Mouse (Mus musculus) gastrocnemius, postnatal 36 days (tissue): ENCODE results near the gene Gabbr2. TPM values are rescaled to one million over a fixed set of nuclear protein-coding genes. Genes with fewer than 3 reads are reported as not detected.

Experiments
- DNase-seq, 2 experiments: peaks; one replicate each; pipeline ENCODE4 v3.0.0; 2022
- intact Hi-C: fragments of 180-260 bp; cut with DNase I; formaldehyde crosslinking; loops from one replicate; pipeline ENCODE4 v1.15.1; 2025
- total RNA-seq, 2 experiments: library from RNA; stranded (reverse); gene quantifications; 2 replicates each; pipeline ENCODE4 v1.2.3; 2021

The Gabbr2 gene
- total RNA-seq, 2 experiments from 2014 or later: 0.08 TPM; not detected in 1

DNA sequence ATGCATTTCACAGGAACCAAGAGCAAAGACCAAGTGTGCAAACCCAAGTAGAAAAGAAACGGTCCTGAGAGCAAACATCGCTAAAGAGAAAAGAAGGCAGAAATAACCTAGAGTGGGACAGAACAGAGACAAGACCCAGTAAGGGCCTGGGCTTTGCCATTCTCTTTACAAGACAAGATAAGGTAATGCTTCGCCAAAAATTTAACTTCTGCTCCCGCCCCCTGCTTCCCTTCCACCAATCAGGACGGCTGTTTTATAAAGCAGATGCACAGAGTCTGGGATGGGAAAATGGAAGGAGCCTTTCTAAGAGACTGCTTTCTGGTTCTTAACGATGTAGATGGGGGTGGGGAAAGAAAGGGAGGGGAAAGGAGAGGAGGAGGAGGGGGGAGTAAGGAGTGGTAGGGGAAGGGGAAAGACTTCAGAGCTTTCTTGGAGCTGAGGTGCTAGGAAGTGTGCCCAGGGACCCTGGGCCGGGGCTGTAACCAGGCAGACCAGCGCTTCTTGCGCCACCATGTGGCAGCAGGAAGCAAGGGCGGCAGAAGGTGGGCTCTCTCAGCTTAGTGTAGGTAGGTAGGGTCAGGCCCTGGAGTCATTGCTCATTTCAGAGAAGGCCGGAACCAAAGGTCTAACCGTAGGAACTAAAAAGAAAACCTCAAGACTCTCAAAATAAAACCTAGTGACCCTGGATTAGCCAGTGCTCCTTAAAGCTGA is 158.7 kb downstream of the Gabbr2 start:
- intact Hi-C loops: loop anchor here (5.0 kb wide), 1 partner anchor 141 kb away; no protein-coding TSS in a partner anchor
- no peak for DNase-seq

DNA sequence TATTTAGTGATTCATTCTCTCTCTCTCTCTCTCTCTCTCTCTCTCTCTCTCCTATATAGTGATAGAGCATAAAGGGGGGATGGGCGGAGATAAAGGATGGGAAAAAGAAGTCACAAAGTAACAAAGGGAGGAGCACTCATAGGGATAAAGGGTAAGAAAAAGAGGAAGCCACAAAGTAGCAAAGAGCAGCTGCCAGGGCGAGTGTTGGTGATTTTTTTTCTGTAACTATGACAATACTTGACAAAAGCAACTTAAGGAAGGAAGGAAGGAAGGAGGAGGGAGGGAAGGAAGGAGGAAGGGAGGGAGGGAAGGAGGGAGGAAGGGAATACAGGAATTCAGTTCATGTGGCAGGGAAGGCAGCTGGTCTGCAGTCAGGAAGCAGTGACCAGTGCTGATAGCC is 162.0 kb downstream of the Gabbr2 start:
- intact Hi-C loops: loop anchor here (5.0 kb wide), 1 partner anchor 137 kb away; no protein-coding TSS in a partner anchor

DNA sequence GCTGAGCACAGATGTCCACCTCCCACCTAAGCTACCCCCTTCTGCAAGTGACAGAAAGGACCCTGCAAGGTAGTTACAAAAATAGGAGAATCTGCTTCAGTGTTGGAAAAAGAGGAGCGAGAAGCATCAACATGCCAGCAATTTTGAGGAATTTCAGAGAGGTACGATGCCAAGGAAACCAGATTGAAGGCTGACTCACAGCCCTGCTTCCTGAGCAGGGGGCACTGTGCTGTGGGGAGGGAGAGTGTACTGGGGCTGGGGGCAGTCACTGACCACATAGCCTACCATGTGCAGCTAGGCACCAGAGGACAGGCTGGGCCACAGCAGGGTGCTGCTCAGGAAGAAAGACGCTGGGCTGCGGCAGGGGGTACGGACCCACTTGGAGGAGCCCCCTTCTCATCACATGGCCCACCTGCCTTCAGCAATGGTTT is 163.5 kb downstream of the Gabbr2 start:
- intact Hi-C loops: no loop called here
- DNase-seq: no peak

More for the DNA sequence above, 162.0 kb downstream of the Gabbr2 start:
- DNase-seq: no peak

DNA sequence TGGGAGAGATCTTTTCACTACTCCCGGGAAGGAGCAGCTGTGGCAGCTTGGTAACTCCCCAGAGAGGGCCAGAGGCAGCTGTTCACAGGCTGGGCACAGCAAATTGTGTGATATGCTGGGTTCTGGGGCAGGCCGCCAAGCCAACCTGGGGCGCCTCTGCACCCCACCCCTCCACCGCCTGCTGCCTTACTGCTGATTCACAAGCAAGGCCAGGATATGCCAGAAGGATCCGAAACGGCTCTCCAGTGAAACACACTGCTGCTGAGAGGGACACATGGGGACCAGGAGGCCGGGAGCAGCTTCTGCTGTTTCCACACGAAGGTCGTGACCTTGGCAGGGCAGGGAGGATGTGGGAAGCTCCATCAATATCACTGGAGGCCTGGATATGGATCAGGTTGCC is 164.2 kb downstream of the Gabbr2 start:
- intact Hi-C loops: no loop called here
- peak; percentile 34 to 38 for DNase-seq

DNA sequence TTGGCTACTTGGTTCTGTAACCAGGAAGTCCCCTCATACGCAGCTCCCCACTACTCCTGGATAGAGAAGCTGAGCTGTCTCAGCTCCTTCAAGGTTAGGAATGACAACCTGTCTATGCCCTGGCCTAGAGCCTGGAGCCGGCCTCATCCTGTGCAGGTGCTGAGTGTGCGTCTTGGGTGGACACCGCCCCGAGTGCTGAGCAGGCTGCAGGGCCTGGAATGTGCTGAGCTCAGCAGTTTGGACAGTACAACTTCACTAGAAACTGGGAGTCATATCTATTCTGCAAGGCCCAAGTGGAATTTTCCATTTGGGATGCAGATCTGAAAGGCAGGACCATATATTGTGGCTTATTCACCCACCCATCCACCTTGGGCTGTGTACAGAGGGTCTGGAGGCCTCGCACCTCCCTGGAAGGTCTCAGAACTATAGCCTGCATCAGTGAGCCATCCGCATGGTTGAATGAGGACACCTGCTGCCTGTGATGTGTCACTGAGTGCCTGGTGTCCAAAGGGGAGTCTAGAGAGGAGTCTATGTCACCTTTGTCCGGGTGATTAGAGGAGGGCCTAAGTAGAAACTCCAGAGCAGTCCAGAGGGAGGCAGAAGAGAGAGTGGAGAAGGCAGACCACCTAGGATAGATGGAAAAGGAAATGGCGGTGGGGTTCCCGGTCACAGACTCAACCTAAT is 165.7 kb downstream of the Gabbr2 start:
- DNase-seq: no peak
- intact Hi-C loops: no loop called here

DNA sequence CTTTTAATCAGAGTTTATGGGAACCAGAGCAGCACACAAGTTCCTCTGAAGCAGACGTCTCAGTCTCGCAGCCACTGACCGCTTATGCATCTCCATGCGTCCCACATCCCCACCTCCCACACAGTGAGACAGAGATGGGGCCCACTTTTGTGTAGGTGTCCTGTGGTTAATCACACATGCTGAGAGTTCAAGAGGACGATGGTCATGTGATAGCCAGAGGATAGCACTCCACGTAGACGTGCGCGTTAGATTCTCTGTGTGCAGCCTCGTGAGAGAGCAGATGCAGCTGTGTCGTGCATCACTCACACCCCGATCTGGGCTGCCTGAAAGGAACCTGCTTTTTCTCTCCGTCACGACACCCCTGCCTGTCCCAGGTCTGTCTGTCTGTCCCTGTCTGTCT is 167.9 kb downstream of the Gabbr2 start:
- no peak for DNase-seq
- intact Hi-C loops: loop anchor here (5.0 kb wide), 1 partner anchor 41 kb away; no protein-coding TSS in a partner anchor

DNA sequence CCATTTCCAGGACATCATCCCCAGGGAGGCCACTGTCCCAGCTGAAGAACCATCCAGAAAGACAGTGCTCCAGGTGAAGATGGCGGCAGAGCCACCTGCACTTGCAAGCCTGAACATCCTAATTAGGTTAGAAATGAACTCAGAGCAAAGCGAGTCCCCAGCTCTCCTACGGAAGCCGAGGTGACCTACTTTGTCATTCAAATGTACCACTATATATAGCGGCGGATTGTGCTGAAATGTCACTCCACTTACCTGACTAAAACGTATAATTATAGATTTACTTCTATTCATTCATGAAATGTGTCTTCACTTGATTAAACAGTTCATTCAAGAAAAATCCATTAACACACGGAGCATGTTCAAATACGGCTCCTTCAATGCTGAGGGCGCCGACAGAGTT is 170.0 kb downstream of the Gabbr2 start:
- no peak for DNase-seq
- intact Hi-C loops: loop anchor here (5.0 kb wide), 1 partner anchor 39 kb away; no protein-coding TSS in a partner anchor

DNA sequence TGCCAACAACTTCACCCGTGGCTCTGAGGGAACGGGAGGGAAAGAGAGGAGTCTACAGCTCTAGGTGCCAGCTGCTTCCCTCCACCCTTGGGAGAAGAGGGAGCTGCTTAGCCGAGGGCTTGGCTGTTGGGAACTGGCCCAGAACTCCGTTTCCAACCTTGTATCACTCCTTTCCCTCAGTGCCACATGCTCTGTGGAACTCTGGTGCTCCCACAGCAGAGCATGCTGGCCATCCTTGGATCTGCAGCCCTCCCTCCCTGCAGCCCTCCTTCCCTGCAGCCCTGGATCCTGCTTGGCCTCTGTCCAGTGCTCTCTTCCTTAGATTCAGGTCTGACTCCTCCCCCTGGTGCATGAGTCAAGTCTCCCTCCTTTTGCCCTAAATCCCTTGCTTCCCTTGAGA is 176.7 kb downstream of the Gabbr2 start:
- DNase-seq: no peak
- intact Hi-C loops: no loop called here

DNA sequence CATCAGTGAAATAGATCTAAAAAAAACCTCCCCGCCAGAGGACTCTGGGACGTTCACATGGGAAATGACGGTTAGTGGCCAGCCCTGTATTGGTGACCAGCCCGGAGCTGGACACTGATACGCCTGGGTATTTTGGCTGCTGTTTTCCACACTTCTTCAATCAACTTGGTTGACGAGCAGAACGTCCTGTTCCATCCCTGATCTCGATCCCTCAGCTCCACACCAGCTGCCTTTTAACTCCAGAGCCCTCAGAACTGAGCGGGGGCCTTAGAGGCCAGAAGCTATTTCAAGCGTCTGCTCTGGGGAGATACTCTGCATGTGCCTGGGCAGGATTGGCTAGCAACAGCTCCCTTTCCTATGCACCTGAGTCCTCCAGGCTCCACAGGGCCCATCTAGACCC is 177.4 kb downstream of the Gabbr2 start:
- peak; percentile 37 to 42 for DNase-seq
- intact Hi-C loops: no loop called here

DNA sequence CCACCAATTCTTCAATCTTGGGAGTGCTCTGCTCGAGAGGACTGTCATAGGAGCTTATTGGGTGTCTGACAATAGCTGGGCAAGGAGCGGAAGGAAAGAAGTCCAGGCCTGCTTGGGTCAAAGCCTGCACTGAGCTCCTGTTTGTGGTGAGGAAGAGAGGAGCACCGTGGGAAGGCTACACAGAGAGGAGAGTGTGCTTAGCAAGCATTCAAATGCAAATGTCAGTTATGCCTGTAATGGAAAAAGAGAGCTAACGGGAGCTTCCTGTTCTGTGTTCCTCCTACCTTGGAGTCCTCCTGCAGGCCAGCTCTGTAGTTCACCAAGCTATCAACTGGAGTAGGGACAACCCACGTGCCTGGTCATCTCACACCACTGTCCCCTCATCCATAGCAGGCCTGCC is 180.5 kb downstream of the Gabbr2 start:
- intact Hi-C loops: no loop called here
- DNase-seq: no peak

DNA sequence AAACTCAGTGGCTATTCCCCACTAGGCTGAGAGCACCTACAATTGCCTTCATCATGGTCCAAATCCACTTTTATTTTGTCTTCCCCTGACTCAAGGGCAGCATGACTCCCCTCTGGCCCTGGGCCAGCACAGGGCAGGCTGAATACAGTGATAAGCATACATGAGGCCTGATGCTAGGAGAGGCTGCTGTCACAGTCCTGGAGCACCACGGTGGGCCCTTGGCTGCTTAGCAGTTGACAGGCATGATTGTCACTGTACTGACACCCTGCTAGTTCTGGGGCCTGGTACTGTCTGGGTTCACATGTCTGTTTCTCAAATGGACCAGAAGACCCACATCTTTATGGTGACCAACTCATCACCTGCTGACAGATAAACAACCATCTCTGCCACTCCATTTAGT is 184.8 kb downstream of the Gabbr2 start:
- DNase-seq: no peak
- intact Hi-C loops: no loop called here

DNA sequence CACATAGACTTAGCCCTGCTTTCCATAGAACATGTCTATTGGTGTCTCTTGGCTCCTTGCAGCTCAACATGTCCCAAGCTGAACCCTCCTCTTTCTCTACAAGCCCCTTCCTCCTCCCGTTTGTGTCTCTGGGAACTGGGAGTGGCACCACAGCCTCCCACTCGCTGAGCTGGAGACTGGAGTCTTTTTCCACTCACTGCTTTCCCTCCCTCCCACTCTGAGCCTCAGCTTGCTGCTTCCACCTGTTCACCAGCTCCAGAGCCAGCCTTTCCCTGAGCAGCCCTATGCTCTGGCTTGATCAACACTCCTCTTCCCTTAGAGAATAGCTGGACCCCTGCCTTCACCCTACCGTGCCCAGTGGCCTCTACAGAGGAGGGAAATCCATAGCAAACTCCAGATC is 185.8 kb downstream of the Gabbr2 start:
- intact Hi-C loops: no loop called here

DNA sequence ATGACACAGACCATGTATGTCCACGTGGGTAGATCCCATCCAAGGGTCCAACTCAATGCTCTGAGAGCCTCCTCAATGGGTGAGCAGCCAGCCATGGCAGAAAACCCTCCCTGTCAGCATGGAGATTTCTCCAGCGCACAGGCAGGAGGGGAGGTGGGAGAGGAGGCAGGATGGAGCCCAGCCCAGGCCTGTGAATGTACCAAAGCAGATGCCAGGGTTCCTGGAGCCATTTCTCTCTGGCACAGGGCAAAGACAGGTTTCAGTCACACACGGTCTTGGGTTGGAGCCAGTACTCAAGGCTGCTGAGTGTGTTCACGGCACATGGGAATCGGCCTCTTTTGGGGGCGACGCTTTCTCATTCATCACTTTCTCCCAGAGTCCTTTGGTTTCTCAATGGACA is 189.3 kb downstream of the Gabbr2 start:
- DNase-seq: no peak
- intact Hi-C loops: no loop called here

More for the DNA sequence above, 185.8 kb downstream of the Gabbr2 start:
- DNase-seq: no peak

DNA sequence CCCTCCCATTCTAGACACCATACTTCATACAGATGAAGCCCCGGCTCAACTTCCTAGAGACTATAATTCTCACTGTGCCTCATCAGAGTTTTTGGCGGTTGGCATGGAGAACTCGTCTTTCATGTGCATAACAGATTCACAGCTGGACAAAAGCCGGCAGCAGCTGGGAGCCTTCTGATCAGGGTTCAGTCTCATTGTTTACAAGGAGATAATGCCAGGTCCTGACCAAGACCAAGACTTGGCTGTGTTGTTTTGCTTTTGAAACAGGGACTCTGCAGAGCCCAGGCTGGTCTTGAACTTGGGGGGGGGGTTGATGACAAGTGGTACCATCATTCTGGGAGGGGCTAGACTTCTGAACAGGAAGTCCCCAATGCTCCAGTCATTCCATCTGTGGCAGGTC is 191.8 kb downstream of the Gabbr2 start:
- intact Hi-C loops: no loop called here
- no peak for DNase-seq

DNA sequence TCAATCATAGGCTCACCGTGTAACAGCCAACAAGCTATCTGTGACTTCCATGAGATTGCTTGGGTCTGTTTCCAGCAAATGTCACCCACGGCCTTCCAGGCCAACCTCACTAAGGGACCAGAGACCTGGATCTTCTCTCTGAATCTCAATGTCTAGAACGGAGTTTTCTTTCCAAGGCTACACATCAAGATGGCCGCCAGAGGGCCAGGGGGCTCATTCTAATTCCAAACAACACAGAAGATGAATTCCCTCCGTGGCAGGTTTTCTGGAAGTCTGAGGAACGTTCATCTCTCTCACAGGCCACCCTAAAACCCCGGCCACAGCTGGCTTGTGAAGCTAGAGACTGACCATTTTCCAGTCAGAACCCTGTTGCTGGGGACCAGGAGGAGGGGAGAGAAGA is 196.0 kb downstream of the Gabbr2 start:
- intact Hi-C loops: loop anchor here (2.0 kb wide), 1 partner anchor 17 kb away; no protein-coding TSS in a partner anchor
- no peak for DNase-seq

DNA sequence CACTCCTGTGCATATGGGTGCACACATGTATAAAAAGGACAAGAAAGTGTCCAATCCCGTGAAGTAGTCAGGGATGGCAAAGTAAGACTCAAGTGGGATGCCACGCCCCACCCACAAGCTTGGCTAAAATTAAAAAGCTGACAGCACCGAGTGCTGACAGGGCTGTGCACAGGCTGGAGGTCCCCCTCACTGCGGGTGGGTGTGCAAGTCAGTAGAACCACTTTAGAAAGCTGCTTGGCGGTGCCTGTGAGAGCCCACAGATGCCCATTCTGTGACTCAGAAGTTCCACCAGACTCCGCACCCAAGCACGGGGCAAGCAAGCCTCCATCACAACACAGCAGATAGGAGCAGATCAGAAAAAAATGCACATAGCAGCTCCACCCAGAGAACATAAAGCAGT is 197.1 kb downstream of the Gabbr2 start:
- intact Hi-C loops: no loop called here
- DNase-seq: no peak

DNA sequence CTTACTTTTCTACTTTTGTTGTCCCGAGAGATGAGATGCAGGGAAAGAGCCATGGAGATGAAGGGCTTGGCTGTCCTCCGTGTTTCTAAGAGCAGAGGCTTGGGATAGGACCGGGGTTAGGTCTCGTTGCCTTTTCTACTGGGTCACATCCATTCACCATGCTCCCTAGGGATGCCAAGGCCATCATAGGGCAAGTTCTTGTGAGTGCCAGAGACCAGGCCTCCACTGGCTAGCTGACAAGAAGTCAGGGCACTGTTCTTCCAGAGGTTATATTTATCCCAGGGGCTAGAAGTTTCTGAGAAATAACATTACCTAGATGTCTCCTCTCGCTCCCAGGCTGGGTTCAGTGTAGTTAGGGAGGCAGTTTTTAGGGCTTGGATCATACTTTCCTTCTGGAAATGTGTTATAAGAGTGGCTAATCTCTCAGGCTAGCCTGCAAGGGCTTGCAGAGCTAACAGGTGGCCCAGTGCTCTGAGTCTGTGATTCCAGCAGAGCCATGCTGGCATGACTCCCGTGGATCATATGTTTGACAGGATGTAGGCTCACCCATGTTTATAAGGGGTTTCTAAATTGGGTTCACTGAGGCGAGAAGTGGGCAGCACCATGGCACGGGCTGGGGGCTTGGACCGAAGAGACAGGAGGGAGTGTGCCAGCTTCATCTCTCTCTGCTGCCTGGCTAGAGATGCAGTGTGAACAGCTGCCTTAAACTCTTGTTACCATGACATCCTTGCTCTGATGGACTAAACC is 199.2 kb downstream of the Gabbr2 start:
- DNase-seq: peak; percentile 29 to 51
- intact Hi-C loops: no loop called here

DNA sequence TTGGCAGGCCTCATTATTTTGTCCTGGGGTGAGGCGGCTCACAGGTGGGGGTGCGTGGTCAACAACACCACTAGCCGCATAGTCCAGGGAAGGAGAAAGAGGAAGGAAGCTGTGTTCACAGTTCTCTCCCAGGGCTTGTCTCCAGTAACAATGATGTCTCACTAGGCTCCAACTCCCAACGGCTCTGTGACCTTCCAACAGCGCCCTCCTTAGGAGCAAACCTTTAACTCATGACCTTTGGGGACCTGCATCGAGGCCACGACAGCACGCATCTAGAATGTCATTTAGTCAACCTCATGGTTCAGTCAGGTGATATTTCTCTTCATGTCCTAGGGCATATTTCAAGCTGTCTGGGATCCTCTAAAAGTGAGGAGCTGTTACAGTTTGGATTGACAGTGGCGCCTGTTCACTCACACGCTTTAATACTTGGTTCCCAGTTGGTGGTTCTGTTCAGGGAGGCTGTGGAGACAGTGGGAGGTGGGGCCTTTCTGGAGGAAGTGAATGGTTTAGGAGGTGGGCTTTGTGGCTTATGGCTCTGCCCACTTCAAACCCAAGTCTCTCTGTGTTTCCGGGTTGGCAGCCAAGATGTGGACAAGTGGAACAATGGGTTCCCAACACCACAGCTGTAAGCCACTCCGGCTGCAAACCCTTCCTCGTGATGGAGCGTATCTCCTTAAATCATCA is 200.3 kb downstream of the Gabbr2 start:
- intact Hi-C loops: no loop called here

DNA sequence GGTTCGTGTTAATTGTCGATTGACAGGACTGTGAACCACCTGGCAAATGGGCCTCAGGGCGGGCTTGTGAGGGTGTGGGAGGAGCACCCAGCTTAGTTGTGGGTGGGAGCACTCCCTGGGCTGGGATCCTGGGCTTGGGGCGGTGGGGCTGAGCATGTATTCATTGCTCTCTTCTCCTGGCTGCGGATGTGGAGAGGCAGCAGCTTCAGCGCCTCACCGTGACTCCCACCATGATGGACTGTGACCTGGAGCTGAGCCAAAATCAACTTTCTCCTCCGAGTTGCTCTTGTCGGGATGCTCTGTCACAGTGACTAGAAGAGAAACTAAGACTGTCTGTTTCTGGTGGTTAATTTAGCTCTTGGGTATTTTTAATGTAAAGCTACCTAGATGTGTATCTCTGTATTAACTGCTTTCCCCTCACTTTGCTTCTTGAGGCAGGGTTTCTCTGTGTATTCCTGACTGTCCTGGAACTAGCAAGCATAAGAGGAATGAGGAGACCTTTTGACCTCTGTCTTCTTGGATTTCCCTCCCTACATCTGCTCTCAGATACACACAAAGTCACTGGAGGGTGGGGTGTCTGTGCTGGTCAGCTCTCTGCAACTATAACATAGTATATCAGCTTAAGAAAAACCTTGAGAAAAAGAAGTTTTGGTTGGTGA is 200.9 kb downstream of the Gabbr2 start:
- DNase-seq: no peak
- intact Hi-C loops: no loop called here

More for the DNA sequence above, 200.3 kb downstream of the Gabbr2 start:
- no peak for DNase-seq
